Mouse (Mus musculus) erythroblast, embryonic 14.5 days (primary cell): ENCODE results near the gene Mrps12.

Experiments used
- GATA1 ChIP-seq: IDR thresholded peaks from 2 replicates; pipeline ENCODE4 v1.6.1; 2012; ENCODE audit warnings: low read length, inconsistent platforms, mixed read lengths
- TAL1 ChIP-seq: IDR thresholded peaks from 3 replicates; pipeline ENCODE4 v1.6.1; 2012; ENCODE audit warnings: low read length, inconsistent platforms, mixed read lengths

GRCm38 (mm10) chr7:28758623-28759022, 17.0 kb upstream of the Mrps12 start:
- TF ChIP-seq TAL1 (no peak), GATA1 (no peak)
